Mouse (Mus musculus) layer of hippocampus, adult 2 months (tissue): ENCODE results near the gene Gdf11. TPM values are rescaled to one million over a fixed set of nuclear protein-coding genes. Genes with fewer than 3 reads are reported as not detected.

Experiments
- DNase-seq, 2 experiments: peaks; one replicate each; pipeline ENCODE4 v3.0.0; 2022; ENCODE audit warnings: low spot score in 2 of 2
- H3K27ac ChIP-seq: fragments of 200-600 bp; 2 replicates; pipeline ENCODE4 v1.8.1; 2022
- H3K4me3 ChIP-seq: fragments of 200-600 bp; 2 replicates; pipeline ENCODE4 v1.8.1; 2022; ENCODE audit warnings: mild to moderate bottlenecking
- CTCF ChIP-seq: fragments of 200-600 bp; conservative IDR thresholded peaks from 2 replicates; pipeline ENCODE4 v1.8.1; 2022; ENCODE audit warnings: antibody characterized with exemption, mild to moderate bottlenecking, moderate library complexity
- total RNA-seq, 2 experiments: library from RNA; stranded (reverse); gene quantifications; 2 replicates each; pipeline ENCODE4 v1.2.3; 2021

The Gdf11 gene
- total RNA-seq, 2 experiments from 2014 or later, result 20.5 to 21.9 TPM

- H3K4me3 ChIP-seq, result no peak overlapping the region
- TF ChIP-seq CTCF, result no peak
- H3K27ac ChIP-seq, result 0 out of 2 replicates have a peak overlapping the region, but pooled peaks have one; percentile 24
- no peak for DNase-seq
These were observed 25.1 kb upstream of the Gdf11 start for GRCm38 (mm10) chr10:128916665-128917064.

DNA sequence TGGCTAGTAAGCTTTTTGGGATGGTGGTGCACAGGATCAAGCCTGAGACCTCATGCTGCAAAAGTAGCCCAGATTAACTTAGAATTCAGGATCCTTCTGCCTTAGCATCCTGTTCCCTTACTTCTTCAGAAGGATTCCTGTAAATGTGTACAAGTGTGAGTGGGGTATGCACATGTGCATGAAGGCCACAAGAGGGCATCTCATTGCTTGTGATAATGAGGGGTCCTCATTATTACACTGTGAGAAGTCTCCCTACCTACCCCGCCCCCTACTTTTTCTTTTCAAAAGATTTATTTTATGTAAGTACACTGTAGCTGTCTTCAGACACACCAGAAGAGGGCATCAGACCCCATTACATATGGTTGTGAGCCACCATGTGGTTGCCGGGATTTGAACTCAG lies 24.0 kb upstream of the Gdf11 start:
- peak; percentile 63 for TF ChIP-seq CTCF
- Histone ChIP-seq H3K4me3 (no peak overlapping the region), H3K27ac (no peak overlapping the region)
- no peak for DNase-seq

GRCm38 (mm10) chr10:128913696-128914095 lies 22.2 kb upstream of the Gdf11 start:
- Histone ChIP-seq H3K27ac (no peak overlapping the region), H3K4me3 (no peak overlapping the region)
- no peak for TF ChIP-seq CTCF
- no peak for DNase-seq

DNA sequence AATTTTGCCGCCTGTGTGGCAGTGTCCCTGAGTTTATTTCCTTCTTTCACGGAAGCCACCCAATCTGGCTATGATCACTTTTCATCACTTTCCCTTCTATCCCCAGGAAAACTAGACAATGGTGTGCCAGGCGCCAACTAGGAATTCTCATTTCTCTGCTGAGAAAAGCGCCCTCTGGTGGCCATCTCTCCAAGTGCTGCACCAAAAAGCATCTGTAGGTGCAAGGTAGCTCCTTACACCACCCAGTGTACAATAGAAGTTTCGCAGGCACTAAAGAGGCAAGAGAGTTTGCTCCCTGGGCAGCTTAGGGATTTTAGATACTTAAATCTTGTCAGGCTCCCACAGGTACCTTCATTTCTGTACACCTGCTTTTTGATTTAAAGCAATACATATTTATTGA lies 21.7 kb upstream of the Gdf11 start:
- DNase-seq, result peak; percentile 90 to 92
- Histone ChIP-seq H3K27ac (no peak overlapping the region), H3K4me3 (no peak overlapping the region)
- TF ChIP-seq CTCF, result peak; percentile 98

- no peak for TF ChIP-seq CTCF
- no peak overlapping the region for H3K4me3 ChIP-seq
- H3K27ac ChIP-seq, result no peak overlapping the region
- DNase-seq, result no peak
These were observed 21.3 kb upstream of the Gdf11 start for GRCm38 (mm10) chr10:128912791-128913190.

- TF ChIP-seq CTCF, result no peak
- H3K27ac ChIP-seq, result no peak overlapping the region
These were observed 20.8 kb upstream of the Gdf11 start for GRCm38 (mm10) chr10:128912268-128912667.

GRCm38 (mm10) chr10:128911430-128911829 lies 19.9 kb upstream of the Gdf11 start:
- no peak for TF ChIP-seq CTCF
- Histone ChIP-seq H3K27ac (no peak overlapping the region), H3K4me3 (peak overlapping the region; percentile 74; the same call in 1 of the 2 replicates)
- DNase-seq, result no peak

More at GRCm38 (mm10) chr10:128912268-128912667, 20.8 kb upstream of the Gdf11 start:
- no peak for DNase-seq
- no peak overlapping the region for H3K4me3 ChIP-seq

GRCm38 (mm10) chr10:128910066-128910841 lies 18.7 kb upstream of the Gdf11 start:
- DNase-seq, result peak in 1 of 2 experiments; percentile 48
- peak overlapping the region; percentile 98 for H3K27ac ChIP-seq

GRCm38 (mm10) chr10:128909567-128910028 lies 18.1 kb upstream of the Gdf11 start:
- H3K4me3 ChIP-seq, result peak overlapping the region; percentile 74
- peak overlapping the region; percentile 98 for H3K27ac ChIP-seq
- peak; percentile 65 to 78 for DNase-seq
- no peak for TF ChIP-seq CTCF

More at GRCm38 (mm10) chr10:128910066-128910841, 18.7 kb upstream of the Gdf11 start:
- H3K4me3 ChIP-seq, result peak overlapping the region; percentile 74
- TF ChIP-seq CTCF, result no peak

- DNase-seq, result no peak
- peak overlapping the region; percentile 74 for H3K4me3 ChIP-seq
- TF ChIP-seq CTCF, result no peak
- H3K27ac ChIP-seq, result peak overlapping the region; percentile 98
These were observed 17.4 kb upstream of the Gdf11 start for GRCm38 (mm10) chr10:128908778-128909448.

- H3K4me3 ChIP-seq, result no peak overlapping the region
- no peak overlapping the region for H3K27ac ChIP-seq
- TF ChIP-seq CTCF, result no peak
- no peak for DNase-seq
These were observed 13.3 kb upstream of the Gdf11 start for GRCm38 (mm10) chr10:128904812-128905211.

DNA sequence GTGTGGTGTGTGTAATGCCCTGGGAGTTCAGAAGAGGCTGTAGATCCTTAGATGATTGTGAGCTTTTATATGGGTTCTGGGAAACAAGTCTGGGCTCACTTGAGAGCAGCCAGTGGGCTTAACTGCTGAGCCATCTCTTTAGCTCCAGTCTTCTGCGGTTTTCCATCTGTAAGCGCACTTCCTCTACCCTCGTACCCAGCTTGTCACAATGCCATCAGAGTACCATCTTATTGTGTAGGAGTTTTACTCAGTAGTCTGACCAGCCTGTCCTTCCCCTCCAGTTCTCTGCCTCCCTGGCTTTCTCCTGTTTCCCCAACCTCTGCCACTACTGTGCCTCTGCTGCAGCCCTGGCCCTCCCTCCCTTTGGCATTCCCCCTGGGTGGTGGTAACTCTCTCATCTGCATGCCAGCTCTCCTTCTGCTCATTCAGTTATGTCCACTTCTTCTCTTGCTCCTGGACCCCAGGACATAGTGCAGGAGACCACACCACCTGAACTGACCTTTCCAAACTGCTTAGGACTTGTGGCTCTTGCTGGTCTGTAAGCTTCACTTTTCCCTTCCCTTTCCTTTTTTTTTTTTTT lies 11.0 kb upstream of the Gdf11 start:
- TF ChIP-seq CTCF, result no peak
- no peak overlapping the region for H3K27ac ChIP-seq

DNA sequence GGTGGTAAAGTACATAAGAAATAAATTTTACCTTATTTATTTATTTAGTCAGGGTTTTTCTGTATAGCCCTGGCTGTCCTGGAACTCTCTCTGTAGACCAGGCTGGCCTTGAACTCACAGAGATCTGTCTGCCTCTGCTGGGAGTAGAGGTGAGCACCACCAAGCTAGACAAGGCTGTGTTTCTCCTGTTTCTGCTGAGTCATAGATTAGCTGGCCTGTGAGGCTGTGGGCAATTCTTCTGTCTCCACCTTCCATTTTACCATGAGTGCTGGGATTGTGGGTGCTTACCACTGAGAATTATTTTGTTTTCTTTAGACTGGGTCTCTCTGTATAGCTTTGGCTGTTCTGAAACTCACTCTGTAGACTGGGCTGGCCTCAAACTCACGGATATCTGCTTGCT lies 9.9 kb upstream of the Gdf11 start:
- no peak for DNase-seq
- TF ChIP-seq CTCF, result no peak
- Histone ChIP-seq H3K27ac (no peak overlapping the region), H3K4me3 (no peak overlapping the region)

More for the DNA sequence above, 11.0 kb upstream of the Gdf11 start:
- no peak overlapping the region for H3K4me3 ChIP-seq
- DNase-seq, result no peak
